Mouse (Mus musculus): ENCODE data around the gene Srpx.

DNA sequence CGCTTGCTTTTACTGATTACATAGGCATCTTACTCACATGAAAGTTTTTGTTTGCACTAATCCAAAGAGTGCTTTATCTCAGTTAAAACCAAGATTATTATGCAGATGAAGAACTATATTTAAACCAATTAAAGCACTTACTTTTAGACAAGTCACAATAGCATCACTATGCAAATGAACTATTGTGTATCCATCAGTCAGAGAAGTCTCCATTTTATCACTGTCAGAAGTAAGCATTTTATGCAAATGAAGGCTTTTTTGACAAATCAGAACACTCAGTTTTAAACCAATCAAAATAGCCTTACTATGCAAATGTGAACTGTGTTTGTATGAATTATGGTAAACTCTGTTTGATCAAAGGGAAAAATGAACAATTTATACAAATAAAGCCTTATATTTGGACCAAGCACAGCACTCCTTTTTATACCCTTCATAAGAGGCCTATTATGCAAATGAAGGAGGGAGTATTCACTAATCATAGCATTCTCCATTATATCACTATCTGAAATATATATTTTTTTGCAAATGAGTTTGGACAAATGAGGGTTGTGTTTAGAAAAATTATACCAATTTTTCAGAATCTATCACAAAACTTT, 109.7 kb downstream of the Srpx start:
- TF ChIP-seq HCFC1 (IDR thresholded peaks at IDR 0.05; ENCODE audit: borderline replicate concordance, insufficient read depth, low read length) = no peak
- TF ChIP-seq ZNF384 (IDR thresholded peaks at IDR 0.05; ENCODE audit: low read depth, low read length) = no peak
- TF ChIP-seq ZC3H11A (IDR thresholded peaks at IDR 0.05; ENCODE audit: borderline replicate concordance, low read depth, low read length) = no peak
